Mouse (Mus musculus) heart, adult 2 months (tissue): Measurements from ENCODE around the gene Fkbp3. TPM values are rescaled to one million over a fixed set of nuclear protein-coding genes. Genes with fewer than 3 reads are reported as not detected.

Experiments used
- DNase-seq, 2 experiments: peaks; one replicate each; pipeline ENCODE4 v3.0.0; 2021
- H3K27ac ChIP-seq: fragments of 200-600 bp; 2 replicates; pipeline ENCODE4 v1.8.1; 2022
- H3K27me3 ChIP-seq: fragments of 200-500 bp; 2 replicates; pipeline ENCODE4 v1.6.1; 2012; ENCODE audit warnings: mild to moderate bottlenecking, low read length, inconsistent platforms, mixed read lengths; ENCODE audit not compliant: control insufficient read depth, insufficient read depth
- H3K36me3 ChIP-seq: fragments of 200-500 bp; 2 replicates; pipeline ENCODE4 v1.6.1; 2012; ENCODE audit warnings: low read length, inconsistent platforms; ENCODE audit not compliant: control insufficient read depth, insufficient read depth
- H3K4me1 ChIP-seq: fragments of 200-500 bp; 2 replicates; pipeline ENCODE4 v1.6.1; 2011; ENCODE audit warnings: low read length; ENCODE audit not compliant: control insufficient read depth, insufficient read depth
- H3K4me3 ChIP-seq: fragments of 200-600 bp; 2 replicates; pipeline ENCODE4 v1.8.1; 2022
- H3K79me2 ChIP-seq: fragments of 200-500 bp; replicated peaks from 2 replicates; pipeline ENCODE4 v1.6.1; 2012; ENCODE audit warnings: mild to moderate bottlenecking, inconsistent platforms, low read length, moderate library complexity, mixed read lengths; ENCODE audit not compliant: control insufficient read depth, insufficient read depth
- H3K9ac ChIP-seq: fragments of 200-500 bp; 2 replicates; pipeline ENCODE4 v1.6.1; 2012; ENCODE audit warnings: low read depth, mild to moderate bottlenecking, control low read depth, inconsistent platforms, low read length, mixed read lengths
- CTCF ChIP-seq: fragments of 200-600 bp; IDR thresholded peaks from 2 replicates; pipeline ENCODE4 v1.8.1; 2022; ENCODE audit warnings: antibody characterized with exemption, mild to moderate bottlenecking, moderate library complexity
- EP300 ChIP-seq: fragments of 200-500 bp; IDR thresholded peaks from 2 replicates; pipeline ENCODE4 v1.6.1; 2011; ENCODE audit warnings: low read depth, low read length, control low read depth; ENCODE audit not compliant: insufficient read depth
- POLR2A ChIP-seq: fragments of 200-500 bp; IDR thresholded peaks from 2 replicates; pipeline ENCODE4 v1.6.1; 2011; ENCODE audit warnings: mild to moderate bottlenecking, low read depth, low read length, control low read depth; ENCODE audit not compliant: insufficient read depth
- WGBS: fragments of 180-500 bp; shearing (Covaris S2); methylation state at CpG from one replicate; pipeline ENCODE4 v1.1.7; 2018; 5-methylcytosine and 5-hydroxymethylcytosine counted together
- intact Hi-C: fragments of 180-260 bp; cut with DNase I; formaldehyde crosslinking; loops from one replicate; pipeline ENCODE4 v1.15.1; 2025
- polyA plus RNA-seq: library from polyadenylated mRNA; depleted of rRNA; stranded (reverse); fragments of >200 nt; gene quantifications from 2 replicates; pipeline ENCODE4 v1.2.3, GENCODE M21; 2012
- total RNA-seq, 2 experiments: library from RNA; stranded (reverse); gene quantifications; 2 replicates each; pipeline ENCODE4 v1.2.3; 2021

Gene Fkbp3
- total and polyA plus RNA-seq, 3 experiments, result 217 to 248 (median 239) TPM

- no peaks in the 10 kb centered on the region for H3K27me3 ChIP-seq
- H3K27ac ChIP-seq, result no peak overlapping the region
- no peak overlapping the region for H3K4me3 ChIP-seq
- H3K36me3 ChIP-seq, result no peaks in the 10 kb centered on the region
- WGBS, result 82% methylated on average over 3 of the region's 3 CpGs
- no peak overlapping the region for H3K9ac ChIP-seq
- DNase-seq, result no peak
- TF ChIP-seq EP300, result no peak
- no peak for TF ChIP-seq POLR2A
- no peak for TF ChIP-seq CTCF
- no peaks in the 10 kb centered on the region for H3K4me1 ChIP-seq
- intact Hi-C loops, result no loop called here
- no peaks in the 10 kb centered on the region for H3K79me2 ChIP-seq
Observed at GRCm38 (mm10) chr12:65111503-65111902, 37.7 kb upstream of the Fkbp3 start.

GRCm38 (mm10) chr12:65108746-65109145 is 34.9 kb upstream of the Fkbp3 start:
- Histone ChIP-seq H3K36me3 (no peaks in the 10 kb centered on the region), H3K79me2 (no peaks in the 10 kb centered on the region)
- TF ChIP-seq POLR2A, result no peak
- TF ChIP-seq CTCF, result no peak
- no peak for TF ChIP-seq EP300

GRCm38 (mm10) chr12:65076906-65077305 is 3.1 kb upstream of the Fkbp3 start:
- 75% methylated on average over 9 of the region's 9 CpGs for WGBS
- H3K4me3 ChIP-seq, result no peak overlapping the region

More at GRCm38 (mm10) chr12:65108746-65109145, 34.9 kb upstream of the Fkbp3 start:
- intact Hi-C loops, result no loop called here
- H3K4me1 ChIP-seq, result no peaks in the 10 kb centered on the region
- no peak overlapping the region for H3K9ac ChIP-seq
- WGBS, result 74% methylated on average over 1 of the region's 1 CpGs
- no peaks in the 10 kb centered on the region for H3K27me3 ChIP-seq
- H3K27ac ChIP-seq, result no peak overlapping the region
- H3K4me3 ChIP-seq, result no peak overlapping the region
- DNase-seq, result no peak

GRCm38 (mm10) chr12:65075733-65076310 is 2.0 kb upstream of the Fkbp3 start:
- no peak for TF ChIP-seq CTCF
- no peak for TF ChIP-seq POLR2A
- no peak for TF ChIP-seq EP300
- Histone ChIP-seq H3K4me1 (peaks cover 5% of the 10 kb centered on the region), H3K27ac (peak overlapping the region; percentile 61), H3K9ac (peak overlapping the region; percentile 76), H3K27me3 (no peaks in the 10 kb centered on the region), H3K4me3 (peak overlapping the region; percentile 72), H3K79me2 (no peaks in the 10 kb centered on the region), H3K36me3 (peaks cover 2% of the 10 kb centered on the region)
- no peak for DNase-seq
- intact Hi-C loops, result loop anchor here (2.0 kb wide), 2 partner anchors 97 to 109 kb away; partner anchors contain the start of gene Mis18bp1
- under 1% methylated on average over 41 of the region's 41 CpGs for WGBS

More at GRCm38 (mm10) chr12:65076906-65077305, 3.1 kb upstream of the Fkbp3 start:
- no peak for TF ChIP-seq POLR2A
- no peak for TF ChIP-seq CTCF
- TF ChIP-seq EP300, result no peak
- intact Hi-C loops, result loop anchor here (2.0 kb wide), 1 partner anchor 96 kb away; the partner anchor contains the start of gene Mis18bp1
- no peaks in the 10 kb centered on the region for H3K79me2 ChIP-seq
- H3K4me1 ChIP-seq, result peaks cover 5% of the 10 kb centered on the region
- H3K27ac ChIP-seq, result no peak overlapping the region
- no peaks in the 10 kb centered on the region; the same call in none of the 2 replicates for H3K36me3 ChIP-seq
- no peak overlapping the region for H3K9ac ChIP-seq
- DNase-seq, result no peak
- H3K27me3 ChIP-seq, result no peaks in the 10 kb centered on the region

GRCm38 (mm10) chr12:65075085-65075732 is 1.4 kb upstream of the Fkbp3 start, which contains the start of gene Fancm:
Fancm (plus strand) TSS chr12:65075603.
- H3K27me3 ChIP-seq, result no peaks in the 10 kb centered on the region
- TF ChIP-seq POLR2A (peak; percentile 65), EP300 (0 out of 2 replicates have a peak, but pooled peaks have one; percentile 10), CTCF (no peak)
- H3K79me2 ChIP-seq, result no peaks in the 10 kb centered on the region
- H3K4me3 ChIP-seq, result peak within 1 kb of the TSS; percentile 72
- peaks cover 5% of the 10 kb centered on the region for H3K4me1 ChIP-seq
- peak; percentile 91 to 93 for DNase-seq
- H3K36me3 ChIP-seq, result peaks cover 7% of the 10 kb centered on the region
- peak within 1 kb of the TSS; percentile 76 for H3K9ac ChIP-seq
- intact Hi-C loops, result loop anchor here (2.0 kb wide), 1 partner anchor 108 kb away; no protein-coding TSS in a partner anchor
- peak within 1 kb of the TSS; percentile 98 for H3K27ac ChIP-seq
- 2% methylated on average over 39 of the region's 39 CpGs for WGBS
